Mouse (Mus musculus) left cerebral cortex, adult 2 months (tissue): Measurements from ENCODE around the gene Sf3a2. TPM values are rescaled to one million over a fixed set of nuclear protein-coding genes. Genes with fewer than 3 reads are reported as not detected.
"Not testable (repeated sequence)": the region's sequence is repeated elsewhere in the genome, so short reads cannot be mapped to it uniquely, and the experiment has no call there.

Source experiments
- DNase-seq, 2 experiments: peaks; one replicate each; pipeline ENCODE4 v3.0.0; 2021 to 2022; ENCODE audit warnings: low spot score in 2 of 2, mixed read lengths in 1 of 2; ENCODE audit errors: extremely low spot score in 1 of 2
- H3K27ac ChIP-seq: fragments of 200-600 bp; 2 replicates; pipeline ENCODE4 v1.8.1; 2022
- H3K4me3 ChIP-seq: fragments of 200-600 bp; 2 replicates; pipeline ENCODE4 v1.8.1; 2022
- CTCF ChIP-seq: fragments of 200-600 bp; IDR thresholded peaks from 2 replicates; pipeline ENCODE4 v1.8.1; 2022; ENCODE audit warnings: antibody characterized with exemption, mild to moderate bottlenecking, moderate library complexity
- intact Hi-C: fragments of 180-260 bp; cut with DNase I; formaldehyde crosslinking; loops from one replicate; pipeline ENCODE4 v1.15.1; 2025
- total RNA-seq, 2 experiments: library from RNA; stranded (reverse); gene quantifications; 2 replicates each; pipeline ENCODE4 v1.2.3; 2021

Sf3a2 gene
- total RNA-seq, 2 experiments from 2014 or later, result 42.0 to 48.7 TPM

DNA sequence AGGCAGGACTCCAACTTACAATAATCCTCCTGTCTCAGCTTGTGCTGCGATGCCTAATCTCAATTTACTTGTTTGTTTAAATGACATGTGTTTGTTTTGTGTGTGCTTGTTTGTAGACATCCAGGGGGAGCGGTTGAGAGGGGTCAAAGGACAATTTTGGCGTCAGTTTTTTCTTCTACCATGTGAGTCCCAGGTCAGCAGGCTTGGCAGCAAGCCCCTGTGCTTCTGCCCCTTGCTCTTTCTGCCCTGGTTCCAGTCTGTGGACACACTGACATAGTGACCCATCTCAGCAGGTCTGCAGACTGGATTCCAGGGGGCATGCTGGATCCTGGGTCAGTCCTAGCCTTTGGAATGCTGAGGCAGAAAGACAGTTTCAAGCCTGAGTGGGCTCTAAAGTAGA, 21.4 kb downstream of the Sf3a2 start:
- no peak for DNase-seq
- H3K27ac ChIP-seq, result no peak overlapping the region
- TF ChIP-seq CTCF, result no peak
- no peak overlapping the region for H3K4me3 ChIP-seq
- intact Hi-C loops, result no loop called here

DNA sequence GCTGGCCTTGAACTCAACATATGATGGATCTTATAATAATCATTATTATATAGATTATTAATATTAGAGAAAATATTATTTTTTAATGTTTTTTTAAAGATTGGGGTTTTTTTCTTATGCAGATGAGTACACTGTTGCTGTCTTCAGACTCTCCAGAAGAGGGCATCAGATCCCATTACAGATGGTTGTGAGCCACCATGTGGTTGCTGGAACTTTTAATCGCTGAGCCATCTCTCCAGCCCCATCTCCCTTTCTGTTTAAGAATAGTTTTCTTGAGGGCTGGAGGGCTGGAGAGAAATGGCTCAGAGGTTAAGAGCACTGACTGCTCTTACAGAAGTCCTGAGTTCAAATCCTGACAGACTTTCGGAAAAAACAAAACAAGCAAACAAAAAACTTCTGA, 24.0 kb downstream of the Sf3a2 start:
- peak; percentile 84 for TF ChIP-seq CTCF
- no peak overlapping the region for H3K4me3 ChIP-seq

DNA sequence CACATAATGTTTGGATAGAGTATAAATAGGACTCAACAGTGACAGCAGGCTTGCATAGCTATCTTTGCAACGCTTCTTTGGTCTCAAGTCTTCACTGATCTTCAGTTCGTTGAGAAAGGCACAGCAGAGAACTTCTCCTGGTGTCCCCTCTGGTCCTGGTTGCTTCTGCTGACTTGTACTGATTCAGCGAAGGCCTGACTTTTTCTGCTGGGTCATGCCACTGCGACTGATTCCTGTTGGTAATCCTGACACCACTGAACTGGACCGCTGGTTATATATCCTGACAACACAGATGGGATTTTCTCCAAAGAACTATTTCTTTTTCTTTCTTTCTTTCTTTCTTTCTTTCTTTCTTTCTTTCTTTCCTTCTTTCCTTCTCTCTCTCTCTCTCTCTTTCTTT, 24.5 kb downstream of the Sf3a2 start:
- TF ChIP-seq CTCF, result no peak
- no peak overlapping the region for H3K27ac ChIP-seq
- intact Hi-C loops, result loop anchor here (2.0 kb wide), 1 partner anchor 58 kb away; no protein-coding TSS in a partner anchor
- no peak overlapping the region for H3K4me3 ChIP-seq
- DNase-seq, result no peak

More for the DNA sequence above, 24.0 kb downstream of the Sf3a2 start:
- DNase-seq, result no peak
- intact Hi-C loops, result loop anchor here (2.0 kb wide), 1 partner anchor 59 kb away; no protein-coding TSS in a partner anchor
- H3K27ac ChIP-seq, result no peak overlapping the region

DNA sequence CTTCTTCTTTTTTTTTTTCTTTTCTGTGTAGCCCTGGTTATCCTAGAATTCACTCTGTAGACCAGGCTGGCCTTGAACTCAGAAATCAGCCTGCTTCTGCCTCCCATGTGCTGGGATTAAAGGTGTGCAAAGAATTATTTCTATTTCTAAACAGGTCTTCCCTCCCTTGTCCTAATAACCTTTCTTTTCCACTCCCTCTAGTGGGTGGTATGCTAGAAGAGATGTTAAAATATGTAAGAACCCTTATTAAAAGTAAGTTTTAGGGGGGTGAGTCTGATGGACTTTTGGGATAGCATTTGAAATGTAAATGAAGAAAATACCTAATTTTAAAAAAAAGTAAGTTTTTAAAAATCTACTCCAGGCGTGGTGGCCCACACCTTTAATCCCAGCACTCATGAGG, 25.3 kb downstream of the Sf3a2 start:
- DNase-seq, result no peak
- TF ChIP-seq CTCF, result no peak; the same call in 1 of the 2 replicates
- intact Hi-C loops, result loop anchor here (2.0 kb wide), 1 partner anchor 57 kb away; no protein-coding TSS in a partner anchor
- H3K4me3 ChIP-seq, result no peak overlapping the region
- H3K27ac ChIP-seq, result no peak overlapping the region

DNA sequence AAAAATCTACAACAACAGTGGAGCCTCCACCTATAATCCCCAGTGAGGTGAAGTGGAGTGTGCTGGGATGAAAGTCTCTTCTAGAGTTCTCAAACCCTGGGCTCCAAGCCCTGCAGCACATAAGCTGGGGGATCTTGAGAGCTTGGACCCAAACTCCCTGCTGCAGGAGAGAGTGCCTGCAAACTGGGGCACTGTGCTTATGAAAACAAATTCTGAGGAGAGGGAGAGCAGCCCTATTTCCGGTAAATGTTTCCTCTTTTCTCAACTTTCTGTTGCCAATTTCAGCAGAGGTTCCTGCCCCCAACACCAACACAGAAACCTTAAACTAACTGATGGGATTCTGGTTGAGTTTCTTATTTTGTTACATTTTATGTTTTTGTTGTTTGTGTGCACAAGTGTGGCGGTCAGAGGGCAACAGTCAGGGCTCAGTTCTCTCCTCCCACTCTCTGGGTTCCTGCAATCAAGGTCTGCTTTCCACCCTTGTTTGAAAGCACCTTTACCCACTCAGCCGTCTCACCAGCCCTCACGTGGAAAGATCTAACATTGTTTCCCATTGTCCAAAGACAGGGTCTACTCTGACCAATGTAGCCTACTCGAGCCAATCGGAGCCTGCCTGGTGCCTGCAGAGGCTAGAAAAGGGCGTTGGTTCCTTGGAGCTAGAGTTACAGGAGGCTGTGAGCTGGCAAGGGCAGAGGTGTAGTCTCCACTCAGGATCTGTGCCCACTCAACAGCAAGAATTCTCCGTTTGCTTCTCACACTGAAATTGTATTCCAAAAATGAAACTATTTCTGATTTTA, 26.0 kb downstream of the Sf3a2 start:
- no peak for TF ChIP-seq CTCF
- Histone ChIP-seq H3K4me3 (no peak overlapping the region), H3K27ac (no peak overlapping the region)
- intact Hi-C loops, result loop anchor here (2.0 kb wide), 1 partner anchor 57 kb away; no protein-coding TSS in a partner anchor
- no peak for DNase-seq

DNA sequence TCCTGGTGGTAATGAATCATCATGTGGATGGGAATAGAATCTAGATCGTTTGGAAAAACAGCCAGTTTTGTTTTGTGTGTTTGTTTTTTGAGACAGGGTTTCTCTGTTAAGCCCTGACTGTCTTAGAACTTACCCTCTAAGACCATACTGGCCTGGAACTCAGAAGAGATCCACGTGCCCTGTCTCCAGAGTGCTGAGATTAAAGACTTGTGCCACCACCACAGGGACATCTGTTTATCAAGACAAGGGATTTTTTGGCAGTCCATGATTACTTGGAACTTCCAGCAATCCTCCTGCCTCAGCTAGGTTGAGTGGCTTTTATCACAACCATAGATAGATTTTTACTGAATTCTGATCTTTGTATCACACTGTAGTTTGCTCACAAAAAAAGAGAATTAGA, 26.8 kb downstream of the Sf3a2 start:
- no peak for DNase-seq
- intact Hi-C loops, result loop anchor here (5.0 kb wide), 1 partner anchor 172 kb away; no protein-coding TSS in a partner anchor
- Histone ChIP-seq H3K27ac (no peak overlapping the region), H3K4me3 (no peak overlapping the region)
- no peak for TF ChIP-seq CTCF

DNA sequence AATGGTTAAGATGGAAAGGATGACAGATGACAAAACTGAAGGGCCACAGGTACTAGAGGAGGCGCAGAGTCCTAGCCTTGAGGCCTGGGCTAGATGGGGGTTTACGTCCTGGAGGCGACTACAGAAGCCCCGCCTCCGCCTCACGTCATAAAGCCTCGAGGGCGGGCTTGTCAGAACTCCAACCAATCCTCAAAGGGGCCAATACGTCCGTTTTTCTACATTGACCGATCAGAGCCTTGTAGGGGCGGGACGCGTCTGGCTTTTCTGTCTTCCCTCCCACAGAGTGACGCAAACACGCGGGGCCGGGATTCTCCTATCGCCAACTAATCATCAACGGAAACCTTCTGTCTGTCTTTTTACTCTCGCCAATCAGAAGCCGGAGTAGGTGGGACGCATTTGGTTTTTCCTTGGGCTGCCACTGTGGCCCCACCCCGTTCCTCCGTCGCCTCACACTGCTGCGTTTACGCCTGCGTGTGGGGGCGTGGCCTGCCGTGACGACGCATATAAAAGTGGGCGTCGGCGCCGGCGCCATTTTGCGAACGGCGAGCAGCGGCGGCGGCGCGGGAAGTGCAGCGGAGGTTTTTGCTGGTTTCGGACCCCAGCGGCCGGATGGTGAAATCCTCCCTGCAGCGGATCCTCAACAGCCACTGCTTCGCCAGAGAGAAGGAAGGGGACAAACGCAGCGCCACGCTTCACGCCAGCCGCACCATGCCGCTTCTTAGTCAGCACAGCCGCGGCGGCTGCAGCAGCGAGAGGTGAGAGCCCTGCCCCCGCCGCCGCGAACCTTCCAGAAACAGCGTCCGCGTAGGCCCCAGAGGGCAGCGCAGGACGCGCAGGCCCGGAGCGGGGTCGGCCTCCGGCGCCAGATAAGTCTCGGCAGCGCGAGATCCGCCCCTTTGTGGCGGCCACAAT, 28.4 kb downstream of the Sf3a2 start, which contains the start of gene Oaz1:
Gene Oaz1, plus strand, starts transcription at position 506 of the 912 bp plus-strand sequence.
- DNase-seq, result peak; percentile 98 to 99
- Histone ChIP-seq H3K4me3 (peak within 1 kb of the TSS; percentile 93), H3K27ac (peak within 1 kb of the TSS; percentile 98)
- intact Hi-C loops, result loop anchor here (1.0 to 5.0 kb wide), 2 partner anchors 29 to 171 kb away; partner anchors contain the start of genes Lsm7 and Sppl2b
- peak; percentile 14 for TF ChIP-seq CTCF

DNA sequence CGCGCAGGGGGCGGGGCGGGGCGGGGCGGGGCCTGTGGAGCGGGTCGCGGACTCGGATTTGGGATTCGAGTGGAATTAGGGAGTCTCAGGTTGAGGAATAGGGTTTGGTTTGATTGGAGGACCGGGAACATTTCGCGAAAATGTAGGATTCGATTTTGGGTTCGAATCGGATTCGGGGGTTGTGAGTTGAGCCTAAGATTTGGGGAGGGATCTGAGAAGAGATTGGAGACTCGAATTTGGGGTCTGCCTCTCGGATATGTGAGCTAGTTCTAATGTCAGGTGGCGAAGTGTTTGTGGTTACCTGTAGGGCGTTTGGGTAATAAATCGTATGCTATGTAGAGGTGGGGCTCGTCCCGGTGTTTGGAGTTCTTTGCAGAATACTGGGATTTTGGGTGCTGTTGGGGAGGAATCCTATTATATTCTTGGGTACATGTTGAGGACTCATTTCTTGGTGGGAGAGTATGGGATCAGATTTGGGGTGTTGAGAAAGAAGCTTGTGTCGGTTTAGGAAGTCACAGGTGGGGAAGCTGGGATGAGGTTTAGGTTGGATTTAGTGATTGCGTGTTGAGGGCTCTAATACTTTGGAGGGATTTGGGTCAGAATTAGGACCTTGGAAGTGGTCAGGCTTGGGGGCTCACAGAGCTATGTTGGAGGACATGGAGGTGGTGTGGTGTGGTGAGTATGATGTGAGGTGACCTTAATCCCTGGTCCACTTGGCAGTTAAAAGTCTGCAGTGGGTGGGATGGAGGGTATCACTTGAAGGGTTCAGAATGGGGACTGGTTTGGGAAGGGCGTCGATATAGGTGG, 29.3 kb downstream of the Sf3a2 start:
- Histone ChIP-seq H3K4me3 (peak overlapping the region; percentile 93), H3K27ac (peak overlapping the region; percentile 98)
- intact Hi-C loops, result loop anchor here (5.0 kb wide), 1 partner anchor 170 kb away; no protein-coding TSS in a partner anchor
- DNase-seq, result no peak
- TF ChIP-seq CTCF, result no peak

DNA sequence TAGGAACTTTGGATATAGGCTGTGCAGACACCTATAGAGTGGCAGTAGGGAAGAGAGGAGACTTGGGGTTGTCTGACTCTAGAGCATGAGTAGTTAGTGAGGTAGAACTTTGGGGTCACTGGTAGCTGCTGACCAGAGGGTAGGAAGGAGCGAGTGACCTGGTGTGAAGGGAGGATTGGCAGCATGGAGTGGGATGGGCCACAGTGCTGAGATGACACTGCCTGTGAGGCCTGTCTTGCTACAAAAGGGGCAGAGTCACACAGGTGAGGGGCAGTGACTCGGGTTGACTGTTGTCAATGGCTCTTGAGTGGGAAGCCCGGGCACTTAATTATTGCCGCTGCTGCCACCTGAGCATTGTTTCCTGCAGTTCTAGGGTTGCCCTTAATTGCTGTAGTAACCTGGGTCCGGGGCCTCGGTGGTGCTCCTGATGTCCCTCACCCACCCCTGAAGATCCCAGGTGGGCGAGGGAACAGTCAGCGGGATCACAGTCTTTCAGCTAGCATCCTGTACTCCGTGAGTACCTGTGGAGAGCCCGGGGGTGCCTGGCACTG, 29.9 kb downstream of the Sf3a2 start:
- intact Hi-C loops, result loop anchor here (5.0 kb wide), 1 partner anchor 169 kb away; no protein-coding TSS in a partner anchor
- TF ChIP-seq CTCF, result no peak
- peak overlapping the region; percentile 93 for H3K4me3 ChIP-seq
- no peak overlapping the region for H3K27ac ChIP-seq
- DNase-seq, result no peak

DNA sequence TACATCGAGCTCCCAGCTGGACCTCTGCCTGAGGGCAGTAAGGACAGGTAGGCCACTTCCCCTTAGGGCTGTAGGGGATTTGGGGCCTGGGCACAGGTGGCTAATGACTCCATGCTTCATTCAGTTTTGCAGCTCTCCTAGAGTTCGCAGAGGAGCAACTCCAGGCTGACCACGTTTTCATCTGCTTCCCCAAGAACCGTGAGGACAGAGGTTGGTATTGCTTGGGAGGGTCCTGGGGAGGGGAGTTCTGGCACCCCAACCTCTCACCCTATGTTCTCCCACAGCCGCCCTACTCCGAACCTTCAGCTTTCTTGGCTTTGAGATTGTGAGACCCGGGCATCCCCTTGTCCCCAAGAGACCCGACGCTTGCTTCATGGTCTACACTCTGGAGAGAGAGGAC, 30.6 kb downstream of the Sf3a2 start:
- peak overlapping the region; percentile 93 for H3K4me3 ChIP-seq
- intact Hi-C loops, result loop anchor here (5.0 kb wide), 1 partner anchor 169 kb away; no protein-coding TSS in a partner anchor
- not testable (repeated sequence) for H3K27ac ChIP-seq, DNase-seq
